Mouse (Mus musculus): ENCODE measurements around the gene Olfr898. TPM values are rescaled to one million over a fixed set of nuclear protein-coding genes. Genes with fewer than 3 reads are reported as not detected.

Gene Olfr898
- not detected in 2 replicates for polyA plus RNA-seq (2012; ENCODE audit: insufficient read depth, insufficient read length, missing spikeins)

GRCm38 (mm10) chr9:38348111-38348510 lies at the start of gene Olfr898:
Gene Olfr898 (plus strand): TSS chr9:38348411.
- H3K4me3 ChIP-seq (ENCODE audit: insufficient read depth, low read depth, low read length), result no peak within 1 kb of the TSS
- H3K27ac ChIP-seq (replicated peaks; ENCODE audit: low read depth, low read length), result no peak within 1 kb of the TSS
- H3K4me1 ChIP-seq (ENCODE audit: control insufficient read depth, insufficient read depth, insufficient read length, low read length), result no peaks in the 10 kb centered on the region

- Histone ChIP-seq H3K4me3 (ENCODE audit: insufficient read depth, low read depth, low read length) (no peak within 1 kb of the TSS), H3K27ac (replicated peaks; ENCODE audit: low read depth, low read length) (no peak within 1 kb of the TSS), H3K4me1 (ENCODE audit: control insufficient read depth, insufficient read depth, insufficient read length, low read length) (no peaks in the 10 kb centered on the region)
These were observed 19.5 kb upstream of the Olfr898 start, which contains the start of gene Olfr25 for GRCm38 (mm10) chr9:38328760-38329159. Gene Olfr25 (plus strand): TSS chr9:38329060.

DNA sequence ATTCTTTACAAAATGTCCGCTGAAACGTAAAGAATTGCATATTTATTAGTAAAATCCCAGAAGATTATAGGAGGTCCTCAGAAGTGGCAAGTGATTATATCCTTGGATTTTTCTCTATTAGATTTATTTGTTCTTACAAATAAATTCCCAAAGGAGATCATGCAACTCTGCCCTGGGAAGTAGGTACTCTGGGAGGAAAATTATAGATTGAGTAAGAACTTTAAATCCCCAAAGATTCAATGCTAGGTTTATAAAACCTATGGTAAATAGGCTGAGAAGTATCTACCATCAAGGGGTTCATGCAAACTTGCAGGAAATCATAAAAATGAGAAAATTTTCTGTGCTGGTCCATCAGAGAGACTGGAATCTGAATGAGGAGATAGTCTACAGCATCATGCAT lies 18.4 kb downstream of the Olfr898 start, which contains the start of gene Olfr250:
Olfr250 (plus strand) TSS at position 301 of the 400 bp plus-strand sequence.
- Histone ChIP-seq H3K27ac (replicated peaks; ENCODE audit: low read depth, low read length) (no peak within 1 kb of the TSS), H3K4me3 (ENCODE audit: insufficient read depth, low read depth, low read length) (no peak within 1 kb of the TSS), H3K4me1 (ENCODE audit: control insufficient read depth, insufficient read depth, insufficient read length, low read length) (no peaks in the 10 kb centered on the region)

GRCm38 (mm10) chr9:38376786-38377185 lies 28.6 kb downstream of the Olfr898 start, which contains the start of gene Olfr251:
Gene Olfr251 (plus strand): TSS chr9:38377086.
- no peak within 1 kb of the TSS for H3K4me3 ChIP-seq (ENCODE audit: insufficient read depth, low read depth, low read length)
- no peaks in the 10 kb centered on the region for H3K4me1 ChIP-seq (ENCODE audit: control insufficient read depth, insufficient read depth, insufficient read length, low read length)

DNA sequence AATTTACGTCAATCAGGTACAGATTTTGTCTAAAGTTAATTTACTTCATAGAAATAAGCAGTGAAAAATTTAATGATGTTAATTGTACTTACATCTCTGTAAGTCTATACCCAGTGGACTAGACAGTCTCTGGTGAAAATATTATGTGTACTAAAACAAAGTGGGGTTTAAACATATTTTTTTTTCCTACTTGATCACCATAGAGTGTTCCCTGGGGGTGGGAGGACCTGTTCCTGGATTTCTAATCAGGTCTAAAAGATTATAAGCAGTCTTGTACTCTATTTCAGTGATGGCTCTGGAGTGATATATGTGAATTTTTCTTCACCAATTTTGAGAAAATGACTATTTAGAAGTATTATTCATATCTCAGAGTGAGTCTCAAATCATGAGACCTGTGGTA lies 53.2 kb downstream of the Olfr898 start, which contains the start of gene Olfr147:
Olfr147 (plus strand) TSS at position 301 of the 400 bp plus-strand sequence.
- H3K27ac ChIP-seq (replicated peaks; ENCODE audit: low read depth, low read length), result no peak within 1 kb of the TSS
- no peaks in the 10 kb centered on the region for H3K4me1 ChIP-seq (ENCODE audit: control insufficient read depth, insufficient read depth, insufficient read length, low read length)
- H3K4me3 ChIP-seq (ENCODE audit: insufficient read depth, low read depth, low read length), result no peak within 1 kb of the TSS

More at GRCm38 (mm10) chr9:38376786-38377185, 28.6 kb downstream of the Olfr898 start, which contains the start of gene Olfr251:
- no peak within 1 kb of the TSS for H3K27ac ChIP-seq (replicated peaks; ENCODE audit: low read depth, low read length)

Other genes starting within 250 kb of the Olfr898 start
- gene Olfr888, start 240.3 kb upstream of the Olfr898 start, polyA plus RNA-seq (2012; ENCODE audit: insufficient read depth, insufficient read length, missing spikeins), result not detected in 2 replicates
- not detected in 2 replicates for gene Olfr889, start 233.2 kb upstream of the Olfr898 start, polyA plus RNA-seq (2012; ENCODE audit: insufficient read depth, insufficient read length, missing spikeins)
- not detected in 2 replicates for gene Olfr890, start 205.9 kb upstream of the Olfr898 start, polyA plus RNA-seq (2012; ENCODE audit: insufficient read depth, insufficient read length, missing spikeins)
- gene Olfr891, start 167.6 kb upstream of the Olfr898 start, polyA plus RNA-seq (2012; ENCODE audit: insufficient read depth, insufficient read length, missing spikeins), result not detected in 2 replicates
- gene Olfr893, start 140.0 kb upstream of the Olfr898 start, polyA plus RNA-seq (2012; ENCODE audit: insufficient read depth, insufficient read length, missing spikeins), result not detected in 2 replicates
- gene Olfr894, start 130.4 kb upstream of the Olfr898 start, polyA plus RNA-seq (2012; ENCODE audit: insufficient read depth, insufficient read length, missing spikeins), result not detected in 2 replicates
- not detected in 2 replicates for gene Olfr143, start 95.6 kb upstream of the Olfr898 start, polyA plus RNA-seq (2012; ENCODE audit: insufficient read depth, insufficient read length, missing spikeins)
- gene Olfr895, start 80.6 kb upstream of the Olfr898 start, polyA plus RNA-seq (2012; ENCODE audit: insufficient read depth, insufficient read length, missing spikeins), result not detected in 2 replicates
- not detected in 2 replicates for gene Olfr896-ps1, start 57.3 kb upstream of the Olfr898 start, polyA plus RNA-seq (2012; ENCODE audit: insufficient read depth, insufficient read length, missing spikeins)
- not detected in 2 replicates for gene Olfr25, start 19.4 kb upstream of the Olfr898 start, polyA plus RNA-seq (2012; ENCODE audit: insufficient read depth, insufficient read length, missing spikeins)
- gene Olfr250, start 18.5 kb downstream of the Olfr898 start, polyA plus RNA-seq (2012; ENCODE audit: insufficient read depth, insufficient read length, missing spikeins), result not detected in 2 replicates
- gene Olfr251, start 28.7 kb downstream of the Olfr898 start, polyA plus RNA-seq (2012; ENCODE audit: insufficient read depth, insufficient read length, missing spikeins), result not detected in 2 replicates
- not detected in 2 replicates for gene Olfr147, start 53.3 kb downstream of the Olfr898 start, polyA plus RNA-seq (2012; ENCODE audit: insufficient read depth, insufficient read length, missing spikeins)
- gene Olfr901, start 81.0 kb downstream of the Olfr898 start, polyA plus RNA-seq (2012; ENCODE audit: insufficient read depth, insufficient read length, missing spikeins), result not detected in 2 replicates
- gene Olfr902, start 99.2 kb downstream of the Olfr898 start, polyA plus RNA-seq (2012; ENCODE audit: insufficient read depth, insufficient read length, missing spikeins), result not detected in 2 replicates
- gene Olfr904, start 114.7 kb downstream of the Olfr898 start, polyA plus RNA-seq (2012; ENCODE audit: insufficient read depth, insufficient read length, missing spikeins), result not detected in 2 replicates
- gene Olfr905, start 122.7 kb downstream of the Olfr898 start, polyA plus RNA-seq (2012; ENCODE audit: insufficient read depth, insufficient read length, missing spikeins), result not detected in 2 replicates
- not detected in 2 replicates for gene Olfr906, start 138.7 kb downstream of the Olfr898 start, polyA plus RNA-seq (2012; ENCODE audit: insufficient read depth, insufficient read length, missing spikeins)
- gene Olfr907, start 147.4 kb downstream of the Olfr898 start, polyA plus RNA-seq (2012; ENCODE audit: insufficient read depth, insufficient read length, missing spikeins), result not detected in 2 replicates
- not detected in 2 replicates for gene Olfr911-ps1, start 173.2 kb downstream of the Olfr898 start, polyA plus RNA-seq (2012; ENCODE audit: insufficient read depth, insufficient read length, missing spikeins)
- not detected in 2 replicates for gene Olfr910, start 189.4 kb downstream of the Olfr898 start, polyA plus RNA-seq (2012; ENCODE audit: insufficient read depth, insufficient read length, missing spikeins)
- not detected in 2 replicates for gene Olfr912, start 231.8 kb downstream of the Olfr898 start, polyA plus RNA-seq (2012; ENCODE audit: insufficient read depth, insufficient read length, missing spikeins)
- not detected in 2 replicates for gene Olfr913, start 244.3 kb downstream of the Olfr898 start, polyA plus RNA-seq (2012; ENCODE audit: insufficient read depth, insufficient read length, missing spikeins)